Mouse (Mus musculus): ENCODE results near the gene Bend4. TPM values are rescaled to one million over a fixed set of nuclear protein-coding genes. Genes with fewer than 3 reads are reported as not detected.

The Bend4 gene
- polyA plus RNA-seq, 1 experiment from 2014 or later, result 4.3 TPM

DNA sequence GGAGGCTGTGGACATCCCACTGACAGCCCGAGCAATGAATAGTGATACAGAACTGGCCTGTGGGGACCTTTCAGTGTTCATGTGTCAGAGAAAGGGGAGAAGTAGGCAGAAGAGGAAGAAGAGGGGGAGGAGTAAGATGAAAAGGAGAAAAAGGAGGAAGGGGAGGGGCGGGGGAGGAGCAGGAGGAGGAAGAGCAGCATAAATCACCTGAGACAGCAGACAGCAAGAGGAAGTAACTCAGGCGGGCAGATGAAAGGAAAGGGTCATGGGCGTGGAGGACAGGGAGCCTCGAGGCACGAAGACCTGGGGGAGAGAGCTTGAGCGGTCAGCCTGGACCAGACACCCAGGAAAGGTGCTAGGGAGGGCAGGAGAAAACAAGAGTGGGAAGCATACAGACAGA lies 23.7 kb downstream of the Bend4 start:
- Histone ChIP-seq H3K27me3 (replicated peaks; ENCODE audit: control insufficient read depth, insufficient read depth, low read length) (no peaks in the 10 kb centered on the region), H3K27ac (replicated peaks; ENCODE audit: low read depth, low read length) (no peak overlapping the region), H3K36me3 (ENCODE audit: control insufficient read depth, insufficient read depth, low read length) (no peaks in the 10 kb centered on the region), H3K4me1 (ENCODE audit: control insufficient read depth, insufficient read depth, low read length) (no peaks in the 10 kb centered on the region), H3K4me3 (ENCODE audit: low read depth, low read length) (no peak overlapping the region), H3K9me3 (ENCODE audit: control insufficient read depth, low read length) (no peaks in the 10 kb centered on the region), H3K9ac (ENCODE audit: low read depth, low read length) (no peak overlapping the region), H3K4me2 (ENCODE audit: low read depth, low read length) (no peak overlapping the region)
- no peak for DNase-seq (ENCODE audit: low spot score)
- no peak for ATAC-seq (ENCODE audit: low read depth)
- 61% methylated on average over 7 of the region's 7 CpGs for WGBS

DNA sequence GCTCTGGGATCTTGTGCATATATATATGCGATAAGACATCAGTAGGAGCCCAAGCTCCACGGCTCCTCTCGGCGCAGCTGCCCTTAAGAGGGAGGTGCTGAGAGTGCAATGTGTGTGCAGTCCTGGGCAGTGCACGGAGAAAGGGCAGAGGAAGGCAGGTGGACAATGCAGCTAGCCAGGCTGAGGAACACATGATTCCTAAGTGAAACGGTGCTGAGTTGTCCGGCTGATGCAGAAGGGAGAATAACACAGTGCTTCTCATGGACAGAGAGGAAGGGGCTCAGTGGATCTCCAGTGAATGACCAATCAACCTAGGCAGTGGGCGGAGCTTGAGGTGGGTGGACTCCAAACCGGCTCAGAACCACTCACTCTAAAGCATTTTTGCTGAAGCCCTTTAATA lies 26.5 kb downstream of the Bend4 start:
- H3K4me2 ChIP-seq (ENCODE audit: low read depth, low read length), result no peak overlapping the region
- ATAC-seq (ENCODE audit: low read depth), result no peak
- WGBS, result 70% methylated on average over 9 of the region's 9 CpGs

GRCm38 (mm10) chr5:67400608-67401480 lies 27.3 kb downstream of the Bend4 start:
- DNase-seq (ENCODE audit: low spot score) (no peak), ATAC-seq (ENCODE audit: low read depth) (no peak)
- no peaks in the 10 kb centered on the region for H3K9me3 ChIP-seq (ENCODE audit: control insufficient read depth, low read length)
- H3K36me3 ChIP-seq (ENCODE audit: control insufficient read depth, insufficient read depth, low read length), result no peaks in the 10 kb centered on the region
- H3K27me3 ChIP-seq (replicated peaks; ENCODE audit: control insufficient read depth, insufficient read depth, low read length), result no peaks in the 10 kb centered on the region
- H3K9ac ChIP-seq (ENCODE audit: low read depth, low read length), result no peak overlapping the region
- H3K4me2 ChIP-seq (ENCODE audit: low read depth, low read length), result no peak overlapping the region
- H3K4me3 ChIP-seq (ENCODE audit: low read depth, low read length), result no peak overlapping the region
- WGBS, result 77% methylated on average over 12 of the region's 12 CpGs
- no peak overlapping the region for H3K27ac ChIP-seq (replicated peaks; ENCODE audit: low read depth, low read length)
- H3K4me1 ChIP-seq (ENCODE audit: control insufficient read depth, insufficient read depth, low read length), result no peaks in the 10 kb centered on the region

More for the DNA sequence above, 26.5 kb downstream of the Bend4 start:
- Histone ChIP-seq H3K9ac (ENCODE audit: low read depth, low read length) (no peak overlapping the region), H3K27me3 (replicated peaks; ENCODE audit: control insufficient read depth, insufficient read depth, low read length) (no peaks in the 10 kb centered on the region), H3K9me3 (ENCODE audit: control insufficient read depth, low read length) (no peaks in the 10 kb centered on the region), H3K4me1 (ENCODE audit: control insufficient read depth, insufficient read depth, low read length) (no peaks in the 10 kb centered on the region), H3K27ac (replicated peaks; ENCODE audit: low read depth, low read length) (no peak overlapping the region), H3K4me3 (ENCODE audit: low read depth, low read length) (no peak overlapping the region), H3K36me3 (ENCODE audit: control insufficient read depth, insufficient read depth, low read length) (no peaks in the 10 kb centered on the region)
- DNase-seq (ENCODE audit: low spot score), result no peak

GRCm38 (mm10) chr5:67399876-67400607 lies 28.1 kb downstream of the Bend4 start:
- H3K4me1 ChIP-seq (ENCODE audit: control insufficient read depth, insufficient read depth, low read length), result no peaks in the 10 kb centered on the region
- no peak overlapping the region for H3K9ac ChIP-seq (ENCODE audit: low read depth, low read length)
- ATAC-seq (ENCODE audit: low read depth), result no peak
- no peak for DNase-seq (ENCODE audit: low spot score)
- no peaks in the 10 kb centered on the region for H3K9me3 ChIP-seq (ENCODE audit: control insufficient read depth, low read length)
- H3K36me3 ChIP-seq (ENCODE audit: control insufficient read depth, insufficient read depth, low read length), result no peaks in the 10 kb centered on the region
- H3K27ac ChIP-seq (replicated peaks; ENCODE audit: low read depth, low read length), result no peak overlapping the region
- 81% methylated on average over 28 of the region's 28 CpGs for WGBS
- H3K4me3 ChIP-seq (ENCODE audit: low read depth, low read length), result no peak overlapping the region
- H3K27me3 ChIP-seq (replicated peaks; ENCODE audit: control insufficient read depth, insufficient read depth, low read length), result no peaks in the 10 kb centered on the region
- H3K4me2 ChIP-seq (ENCODE audit: low read depth, low read length), result no peak overlapping the region

- H3K27me3 ChIP-seq (replicated peaks; ENCODE audit: control insufficient read depth, insufficient read depth, low read length), result no peaks in the 10 kb centered on the region
- H3K4me3 ChIP-seq (ENCODE audit: low read depth, low read length), result no peak overlapping the region
- DNase-seq (ENCODE audit: low spot score) (peak; percentile 69), ATAC-seq (ENCODE audit: low read depth) (peak; percentile 18; the same call in 1 of the 2 replicates)
- no peak overlapping the region for H3K27ac ChIP-seq (replicated peaks; ENCODE audit: low read depth, low read length)
- no peak overlapping the region for H3K9ac ChIP-seq (ENCODE audit: low read depth, low read length)
- H3K36me3 ChIP-seq (ENCODE audit: control insufficient read depth, insufficient read depth, low read length), result no peaks in the 10 kb centered on the region
- H3K9me3 ChIP-seq (ENCODE audit: control insufficient read depth, low read length), result no peaks in the 10 kb centered on the region
- H3K4me1 ChIP-seq (ENCODE audit: control insufficient read depth, insufficient read depth, low read length), result no peaks in the 10 kb centered on the region
- no peak overlapping the region for H3K4me2 ChIP-seq (ENCODE audit: low read depth, low read length)
- 42% methylated on average over 14 of the region's 14 CpGs for WGBS
These were observed 30.9 kb downstream of the Bend4 start for GRCm38 (mm10) chr5:67397186-67397585.

GRCm38 (mm10) chr5:67395211-67395851 lies 32.8 kb downstream of the Bend4 start:
- H3K27ac ChIP-seq (replicated peaks; ENCODE audit: low read depth, low read length), result no peak overlapping the region
- H3K4me3 ChIP-seq (ENCODE audit: low read depth, low read length), result no peak overlapping the region
- 80% methylated on average over 11 of the region's 11 CpGs for WGBS
- H3K9ac ChIP-seq (ENCODE audit: low read depth, low read length), result no peak overlapping the region
- DNase-seq (ENCODE audit: low spot score) (no peak), ATAC-seq (ENCODE audit: low read depth) (no peak)
- H3K27me3 ChIP-seq (replicated peaks; ENCODE audit: control insufficient read depth, insufficient read depth, low read length), result no peaks in the 10 kb centered on the region
- no peaks in the 10 kb centered on the region for H3K36me3 ChIP-seq (ENCODE audit: control insufficient read depth, insufficient read depth, low read length)
- H3K4me1 ChIP-seq (ENCODE audit: control insufficient read depth, insufficient read depth, low read length), result no peaks in the 10 kb centered on the region
- H3K9me3 ChIP-seq (ENCODE audit: control insufficient read depth, low read length), result no peaks in the 10 kb centered on the region
- H3K4me2 ChIP-seq (ENCODE audit: low read depth, low read length), result no peak overlapping the region

GRCm38 (mm10) chr5:67393951-67394350 lies 34.2 kb downstream of the Bend4 start:
- H3K4me2 ChIP-seq (ENCODE audit: low read depth, low read length), result no peak overlapping the region
- H3K27me3 ChIP-seq (replicated peaks; ENCODE audit: control insufficient read depth, insufficient read depth, low read length), result no peaks in the 10 kb centered on the region
- 83% methylated on average over 6 of the region's 6 CpGs for WGBS
- H3K4me3 ChIP-seq (ENCODE audit: low read depth, low read length), result no peak overlapping the region
- H3K9ac ChIP-seq (ENCODE audit: low read depth, low read length), result no peak overlapping the region
- peak; percentile 17 for DNase-seq (ENCODE audit: low spot score)
- no peaks in the 10 kb centered on the region for H3K4me1 ChIP-seq (ENCODE audit: control insufficient read depth, insufficient read depth, low read length)
- no peak for ATAC-seq (ENCODE audit: low read depth)
- no peaks in the 10 kb centered on the region for H3K9me3 ChIP-seq (ENCODE audit: control insufficient read depth, low read length)
- H3K36me3 ChIP-seq (ENCODE audit: control insufficient read depth, insufficient read depth, low read length), result no peaks in the 10 kb centered on the region
- H3K27ac ChIP-seq (replicated peaks; ENCODE audit: low read depth, low read length), result no peak overlapping the region

DNA sequence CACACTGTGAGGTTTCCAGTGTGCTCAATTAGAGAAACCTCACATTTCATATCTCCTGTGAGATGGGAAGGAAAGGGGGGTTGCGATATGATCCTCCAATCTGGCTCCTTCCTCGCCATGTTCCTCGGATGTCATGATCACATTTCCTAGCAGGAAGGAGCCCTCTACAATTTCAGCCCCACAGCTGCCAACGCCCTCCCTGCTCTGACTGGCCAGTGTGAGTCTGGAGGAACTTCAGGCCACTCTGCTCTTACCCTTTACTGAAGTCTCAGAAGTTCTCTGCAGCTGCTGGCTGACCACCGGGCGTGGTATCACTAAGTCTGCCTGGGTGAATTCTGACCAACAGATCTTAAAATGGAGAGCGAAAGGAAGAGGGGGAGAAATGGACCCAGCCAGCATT lies 45.6 kb downstream of the Bend4 start:
- Histone ChIP-seq H3K4me3 (ENCODE audit: low read depth, low read length) (no peak overlapping the region), H3K27ac (replicated peaks; ENCODE audit: low read depth, low read length) (no peak overlapping the region), H3K9me3 (ENCODE audit: control insufficient read depth, low read length) (no peaks in the 10 kb centered on the region), H3K27me3 (replicated peaks; ENCODE audit: control insufficient read depth, insufficient read depth, low read length) (no peaks in the 10 kb centered on the region), H3K9ac (ENCODE audit: low read depth, low read length) (no peak overlapping the region), H3K36me3 (ENCODE audit: control insufficient read depth, insufficient read depth, low read length) (no peaks in the 10 kb centered on the region), H3K4me1 (ENCODE audit: control insufficient read depth, insufficient read depth, low read length) (no peaks in the 10 kb centered on the region), H3K4me2 (ENCODE audit: low read depth, low read length) (no peak overlapping the region)
- no peak for ATAC-seq (ENCODE audit: low read depth)
- DNase-seq (ENCODE audit: low spot score), result no peak
- WGBS, result 83% methylated on average over 7 of the region's 7 CpGs
